Mouse (Mus musculus): ENCODE measurements at regions not wholly inside any gene's neighbourhood (a gene's known extent, or its start where the extent isn't known, plus 50 kb on each side); places are given as distances from the start of the nearest gene placed in this dataset.

DNA sequence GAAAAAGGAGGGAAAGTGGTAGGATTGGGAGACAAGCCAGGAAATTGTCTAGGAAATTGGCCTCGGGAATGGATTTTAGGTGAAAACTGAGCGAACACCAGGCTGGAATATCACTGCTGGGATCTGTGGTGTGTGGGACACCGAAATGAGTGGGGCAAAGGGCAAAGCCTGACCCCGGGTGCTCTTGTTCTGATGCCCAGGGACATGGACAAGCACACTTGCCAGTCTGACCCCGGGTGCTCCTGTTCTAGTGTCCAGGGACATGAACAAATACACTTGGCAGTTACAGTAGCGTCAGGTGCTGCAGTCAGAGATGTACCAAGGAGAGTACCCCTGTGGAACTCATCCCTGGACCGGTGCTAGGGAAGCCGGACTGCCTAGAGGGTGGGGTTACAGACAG lies 354.4 kb downstream of the Foxo1 start:
- Histone ChIP-seq H3K27ac (no peak overlapping the region), H3K9ac (no peak overlapping the region), H3K4me3 (replicated peaks) (no peak overlapping the region), H3K4me1 (no peaks in the 10 kb centered on the region), H3K36me3 (no peaks in the 10 kb centered on the region), H3K27me3 (no peaks in the 10 kb centered on the region), H3K9me3 (replicated peaks) (no peaks in the 10 kb centered on the region), H3K4me2 (no peak overlapping the region)
- ATAC-seq (replicated peaks; ENCODE audit: low FRiP score) = no peak
- 89% methylated on average over 8 of the region's 8 CpGs for WGBS

DNA sequence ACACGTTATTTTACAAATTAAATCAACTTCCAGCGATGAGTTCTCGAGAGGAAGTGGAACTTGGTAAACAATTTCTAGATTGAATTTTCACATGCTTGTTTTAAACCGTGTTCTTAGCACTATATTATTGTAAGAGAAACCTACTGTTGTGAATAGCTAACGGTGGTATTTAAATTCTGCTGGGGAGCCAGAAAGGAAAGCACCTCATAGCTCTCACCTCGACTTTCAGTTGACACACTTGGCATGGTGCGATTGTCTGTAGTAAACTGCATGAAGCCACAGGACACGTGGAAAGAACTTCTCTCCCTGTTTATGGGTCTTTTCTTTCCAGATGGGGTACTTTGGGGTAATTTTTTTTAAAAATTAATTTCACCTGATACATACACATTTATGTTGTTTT lies 353.8 kb downstream of the Foxo1 start:
- WGBS = 86% methylated on average over 8 of the region's 8 CpGs
- Histone ChIP-seq H3K9me3 (replicated peaks) (no peaks in the 10 kb centered on the region), H3K9ac (no peak overlapping the region), H3K4me3 (replicated peaks) (no peak overlapping the region), H3K36me3 (no peaks in the 10 kb centered on the region), H3K4me2 (no peak overlapping the region), H3K27ac (no peak overlapping the region), H3K27me3 (no peaks in the 10 kb centered on the region), H3K4me1 (no peaks in the 10 kb centered on the region)
- ATAC-seq (replicated peaks; ENCODE audit: low FRiP score) = no peak

DNA sequence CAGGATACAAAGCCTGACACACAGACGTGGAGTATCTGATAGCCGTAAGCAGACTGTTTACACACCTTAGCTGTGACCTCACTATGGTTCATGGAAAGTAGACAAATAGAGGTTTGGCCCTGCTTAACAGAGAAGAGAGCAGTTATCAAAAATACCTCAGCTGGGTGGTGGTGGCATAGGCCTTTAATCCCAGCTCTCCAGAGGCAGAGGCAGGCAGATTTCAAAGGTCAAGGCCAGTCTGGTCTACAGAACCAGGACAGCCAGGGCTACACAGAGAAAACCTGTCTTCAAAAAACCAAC lies 350.7 kb downstream of the Foxo1 start:
- Histone ChIP-seq H3K9ac (no peak overlapping the region), H3K27ac (no peak overlapping the region), H3K36me3 (no peaks in the 10 kb centered on the region), H3K9me3 (replicated peaks) (no peaks in the 10 kb centered on the region), H3K27me3 (no peaks in the 10 kb centered on the region; the same call in 1 of the 2 replicates), H3K4me2 (no peak overlapping the region), H3K4me3 (replicated peaks) (no peak overlapping the region), H3K4me1 (no peaks in the 10 kb centered on the region)
- WGBS = 83% methylated on average over 2 of the region's 2 CpGs
- ATAC-seq (replicated peaks; ENCODE audit: low FRiP score) = no peak

DNA sequence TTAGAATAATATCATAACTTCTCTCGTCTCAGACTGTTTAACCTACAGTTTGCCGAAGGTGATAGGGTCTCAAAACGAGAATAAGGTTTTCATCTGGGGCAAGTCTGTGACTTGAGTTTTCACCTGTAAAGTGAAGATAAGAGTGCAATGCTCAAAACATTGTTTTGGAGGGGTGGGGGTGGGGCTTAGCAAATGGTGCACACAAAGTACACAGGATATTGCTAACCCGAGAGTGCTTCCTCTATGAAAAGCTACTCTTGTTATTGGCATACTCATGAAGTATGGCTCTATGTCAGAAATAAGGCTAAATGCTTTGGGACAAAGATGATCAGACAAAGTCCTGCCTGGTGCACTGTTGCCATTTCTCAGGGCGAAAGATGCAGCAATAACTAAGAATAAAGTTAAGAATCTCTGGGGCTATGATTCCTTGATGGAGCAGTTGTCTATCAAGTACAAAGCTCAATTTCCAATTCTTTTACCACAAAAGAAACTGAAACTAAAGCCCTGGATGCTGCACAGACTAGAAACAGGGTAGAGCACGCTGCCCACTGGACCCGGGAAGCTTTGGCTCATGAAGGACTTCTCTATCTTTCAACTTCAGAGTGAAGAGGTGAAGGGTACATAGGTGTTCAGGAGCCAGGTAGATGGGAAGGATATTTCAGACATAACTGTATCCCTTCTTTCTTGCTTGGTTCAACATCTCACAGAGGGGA lies 350.2 kb downstream of the Foxo1 start:
- Histone ChIP-seq H3K4me2 (no peak overlapping the region), H3K4me3 (replicated peaks) (no peak overlapping the region), H3K9me3 (replicated peaks) (no peaks in the 10 kb centered on the region), H3K27me3 (no peaks in the 10 kb centered on the region; the same call in 1 of the 2 replicates), H3K27ac (no peak overlapping the region), H3K36me3 (no peaks in the 10 kb centered on the region), H3K4me1 (no peaks in the 10 kb centered on the region), H3K9ac (no peak overlapping the region)
- 76% methylated on average over 7 of the region's 7 CpGs for WGBS
- no peak for ATAC-seq (replicated peaks; ENCODE audit: low FRiP score)

DNA sequence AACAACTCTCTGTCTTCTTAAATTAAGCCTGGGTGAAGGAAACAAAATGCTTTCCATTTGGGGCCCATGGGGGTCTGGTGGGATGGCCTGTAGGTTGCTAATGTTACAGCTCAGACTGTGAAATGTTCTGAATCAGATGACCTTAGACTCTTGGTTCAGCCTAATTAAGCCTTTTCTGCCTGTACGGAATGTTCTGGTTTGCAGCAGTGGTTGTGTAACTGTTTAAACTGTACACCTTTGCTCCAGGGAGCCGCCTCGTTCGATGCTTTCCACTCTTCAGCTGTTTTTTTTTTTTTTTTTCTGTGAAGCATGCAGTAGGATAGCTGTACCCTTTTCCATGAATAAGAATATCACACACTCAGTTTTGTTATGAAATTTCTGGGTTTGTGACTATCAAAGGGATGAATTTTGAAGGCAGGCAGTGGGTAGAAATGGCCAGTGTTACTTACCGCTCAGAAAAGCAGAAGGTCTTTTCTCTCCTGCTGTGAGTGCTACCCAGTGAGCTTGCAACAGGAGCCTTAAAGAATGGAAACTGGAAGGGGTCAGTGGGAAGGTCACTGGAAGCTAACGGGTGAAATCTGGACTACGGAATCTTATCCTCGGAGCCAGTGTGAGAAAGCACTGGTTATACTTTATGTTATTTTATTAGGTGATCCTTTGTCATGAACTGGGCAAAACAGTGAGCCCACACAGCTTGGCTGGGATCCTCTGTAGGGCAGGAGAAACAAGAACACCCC lies 349.4 kb downstream of the Foxo1 start:
- Histone ChIP-seq H3K27ac (no peak overlapping the region), H3K27me3 (no peaks in the 10 kb centered on the region; the same call in 1 of the 2 replicates), H3K4me2 (no peak overlapping the region), H3K9me3 (replicated peaks) (no peaks in the 10 kb centered on the region), H3K4me1 (no peaks in the 10 kb centered on the region), H3K36me3 (no peaks in the 10 kb centered on the region), H3K4me3 (replicated peaks) (no peak overlapping the region), H3K9ac (no peak overlapping the region)
- 43% methylated on average over 8 of the region's 8 CpGs for WGBS
- ATAC-seq (replicated peaks; ENCODE audit: low FRiP score) = no peak

DNA sequence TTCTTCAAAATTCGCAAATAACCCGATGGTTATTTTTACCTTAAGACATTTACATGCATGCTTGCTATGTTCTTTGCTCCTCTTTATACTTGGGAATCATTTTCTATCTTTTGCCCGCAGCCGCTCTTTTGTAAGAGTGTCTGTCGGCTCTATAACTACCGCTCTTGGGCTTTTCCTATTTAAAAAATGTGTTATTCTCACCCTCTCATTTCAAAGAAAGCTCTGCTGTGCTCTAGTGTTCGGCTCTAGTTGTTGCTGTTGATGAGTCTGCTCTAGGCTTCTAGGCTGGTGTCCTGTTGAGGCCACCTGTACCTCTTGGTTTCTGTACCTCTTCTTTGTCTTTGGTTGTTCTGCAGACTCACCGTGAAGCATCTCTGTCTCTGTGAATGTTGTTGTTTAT lies 343.7 kb downstream of the Foxo1 start:
- Histone ChIP-seq H3K27me3 (no peaks in the 10 kb centered on the region; the same call in 1 of the 2 replicates), H3K4me3 (replicated peaks) (no peak overlapping the region), H3K4me2 (no peak overlapping the region), H3K4me1 (no peaks in the 10 kb centered on the region), H3K9me3 (replicated peaks) (no peaks in the 10 kb centered on the region), H3K9ac (no peak overlapping the region), H3K36me3 (no peaks in the 10 kb centered on the region), H3K27ac (no peak overlapping the region)
- ATAC-seq (replicated peaks; ENCODE audit: low FRiP score) = no peak
- WGBS = 92% methylated on average over 8 of the region's 8 CpGs

DNA sequence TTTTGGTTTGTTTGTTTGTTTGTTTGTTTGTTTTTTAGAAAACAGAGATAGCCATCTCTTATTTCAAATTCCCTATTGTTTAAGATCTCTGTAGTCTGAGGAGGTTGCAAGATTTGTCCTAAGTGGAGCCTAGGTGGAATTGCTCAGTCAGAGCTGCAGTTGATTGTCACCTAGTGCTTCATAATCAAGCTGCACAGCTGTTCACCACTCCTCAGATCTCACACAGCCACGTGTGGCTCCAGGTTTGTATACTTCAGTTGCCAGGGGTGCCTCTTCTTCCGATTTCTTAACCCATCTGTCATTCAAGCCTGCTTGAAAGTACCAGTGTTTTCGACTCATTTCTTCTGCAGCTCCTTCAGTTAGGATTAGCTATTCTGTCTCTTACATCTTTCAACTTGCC lies 342.3 kb downstream of the Foxo1 start:
- no peaks in the 10 kb centered on the region for H3K9me3 ChIP-seq (replicated peaks)
- H3K36me3 ChIP-seq = no peaks in the 10 kb centered on the region
- no peak overlapping the region for H3K27ac ChIP-seq
- ATAC-seq (replicated peaks; ENCODE audit: low FRiP score) = no peak
- WGBS = 65% methylated on average over 3 of the region's 3 CpGs
- no peaks in the 10 kb centered on the region for H3K4me1 ChIP-seq
- no peaks in the 10 kb centered on the region for H3K27me3 ChIP-seq
- no peak overlapping the region for H3K4me2 ChIP-seq
- no peak overlapping the region for H3K4me3 ChIP-seq (replicated peaks)
- H3K9ac ChIP-seq = no peak overlapping the region

DNA sequence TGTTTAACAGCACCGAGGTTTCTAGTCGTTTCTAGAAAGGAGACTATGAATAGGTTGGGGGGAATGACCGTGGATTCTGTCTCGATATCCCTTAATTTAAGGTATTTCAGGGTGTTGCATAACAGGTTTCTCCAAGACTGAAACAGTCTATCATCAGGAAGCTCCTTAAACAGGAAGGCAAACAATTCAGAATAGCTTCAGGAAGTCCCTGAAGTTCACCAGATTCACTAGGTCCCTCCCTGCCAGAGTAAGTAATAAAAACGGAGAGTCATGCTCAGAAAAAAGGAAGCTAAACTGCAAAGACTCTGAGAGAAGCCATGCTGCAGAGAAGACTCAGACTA lies 339.9 kb downstream of the Foxo1 start:
- H3K4me3 ChIP-seq (replicated peaks) = no peak overlapping the region
- H3K4me2 ChIP-seq = no peak overlapping the region
- H3K9ac ChIP-seq = no peak overlapping the region
- ATAC-seq (replicated peaks; ENCODE audit: low FRiP score) = no peak
- H3K27ac ChIP-seq = no peak overlapping the region
- no peaks in the 10 kb centered on the region for H3K4me1 ChIP-seq
- 93% methylated on average over 5 of the region's 5 CpGs for WGBS
- H3K9me3 ChIP-seq (replicated peaks) = no peaks in the 10 kb centered on the region
- no peaks in the 10 kb centered on the region for H3K27me3 ChIP-seq
- H3K36me3 ChIP-seq = no peaks in the 10 kb centered on the region

DNA sequence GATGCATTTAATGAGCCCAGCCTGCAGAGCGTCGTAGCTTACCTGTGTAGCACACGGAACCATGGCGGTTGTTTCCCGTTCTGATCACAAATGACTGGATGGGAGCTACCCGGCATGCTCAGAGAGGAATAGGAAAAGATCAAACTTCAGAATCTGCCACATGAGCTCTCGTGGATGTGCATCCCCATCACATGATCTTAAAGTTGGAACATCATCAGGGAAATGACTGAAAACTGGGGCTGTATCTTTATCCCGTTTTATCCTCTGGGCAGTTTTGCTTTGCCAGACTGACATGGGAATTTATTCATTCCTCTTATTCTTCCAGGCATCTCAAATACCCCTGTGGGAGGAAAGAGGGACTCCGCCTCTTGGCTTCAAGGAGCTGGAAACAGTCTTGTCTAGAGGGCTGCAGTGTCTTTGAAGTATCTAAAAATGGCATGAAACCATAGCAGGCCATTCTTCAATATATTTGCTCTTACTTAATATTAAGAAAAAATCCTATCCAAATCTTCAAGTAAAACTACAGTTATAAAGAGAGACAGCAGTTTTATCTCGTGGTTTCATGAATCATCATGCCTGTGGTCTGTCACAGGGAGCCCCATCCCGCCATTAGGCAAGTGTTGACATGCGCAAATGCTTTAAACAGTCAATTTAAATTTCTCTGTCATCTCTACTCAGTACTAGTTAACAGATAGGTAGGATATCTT lies 339.4 kb downstream of the Foxo1 start:
- Histone ChIP-seq H3K27ac (no peak overlapping the region), H3K4me3 (replicated peaks) (no peak overlapping the region), H3K4me2 (no peak overlapping the region), H3K9me3 (replicated peaks) (no peaks in the 10 kb centered on the region), H3K27me3 (no peaks in the 10 kb centered on the region), H3K4me1 (no peaks in the 10 kb centered on the region), H3K9ac (no peak overlapping the region), H3K36me3 (no peaks in the 10 kb centered on the region)
- WGBS = 87% methylated on average over 12 of the region's 12 CpGs
- ATAC-seq (replicated peaks; ENCODE audit: low FRiP score) = no peak

DNA sequence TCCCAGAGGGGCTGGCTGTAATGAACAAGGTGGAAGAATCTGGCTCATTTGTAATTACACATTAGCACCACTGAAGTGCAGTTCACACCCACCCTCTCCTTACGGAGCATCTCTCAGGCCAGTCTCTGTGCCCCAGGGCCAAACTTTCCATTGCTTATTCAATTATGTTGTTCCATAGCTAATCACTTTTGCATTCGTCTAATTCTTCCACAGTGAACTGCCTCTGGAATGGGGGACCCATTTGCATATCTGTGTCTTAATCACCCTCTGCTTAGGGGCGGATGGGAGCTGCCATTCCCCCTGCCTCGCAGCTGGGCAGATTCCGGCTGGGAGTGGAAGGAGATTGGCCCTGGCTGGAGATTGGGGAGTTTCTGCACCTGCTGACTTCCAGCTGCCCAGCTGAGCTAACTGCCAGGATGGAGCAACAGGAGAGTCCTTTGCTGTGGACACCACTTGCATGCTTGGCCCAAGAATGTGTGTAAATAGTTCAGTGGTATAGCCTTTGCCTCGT lies 337.2 kb downstream of the Foxo1 start:
- no peaks in the 10 kb centered on the region for H3K9me3 ChIP-seq (replicated peaks)
- H3K4me1 ChIP-seq = no peaks in the 10 kb centered on the region
- ATAC-seq (replicated peaks; ENCODE audit: low FRiP score) = no peak
- H3K4me3 ChIP-seq (replicated peaks) = no peak overlapping the region
- H3K36me3 ChIP-seq = no peaks in the 10 kb centered on the region
- 52% methylated on average over 6 of the region's 6 CpGs for WGBS
- H3K27ac ChIP-seq = no peak overlapping the region
- H3K9ac ChIP-seq = no peak overlapping the region
- H3K4me2 ChIP-seq = no peak overlapping the region
- H3K27me3 ChIP-seq = no peaks in the 10 kb centered on the region

DNA sequence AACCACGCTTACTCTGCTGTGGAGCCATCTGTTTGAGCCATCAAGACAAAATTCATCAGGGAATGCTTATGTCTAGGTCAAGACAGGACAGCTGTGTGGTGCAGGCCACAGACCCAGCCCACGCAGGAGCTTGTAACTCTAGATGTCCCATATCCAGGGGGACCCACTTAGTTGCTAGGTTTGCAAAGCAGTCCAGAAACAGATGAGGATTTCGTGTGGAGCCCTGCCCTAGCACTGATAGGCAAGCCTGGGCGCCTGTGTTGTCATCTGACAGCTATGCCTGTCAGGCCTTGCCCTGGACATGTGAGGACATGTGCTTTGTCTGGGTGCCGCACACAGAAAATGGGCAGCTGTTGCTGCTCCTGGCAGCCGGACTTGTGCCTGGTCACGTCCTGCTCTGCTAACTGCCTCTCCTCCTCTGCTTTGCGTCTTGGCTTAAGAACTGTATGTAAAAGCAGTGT lies 335.1 kb downstream of the Foxo1 start:
- Histone ChIP-seq H3K4me2 (no peak overlapping the region), H3K4me1 (no peaks in the 10 kb centered on the region), H3K9me3 (replicated peaks) (no peaks in the 10 kb centered on the region), H3K27me3 (no peaks in the 10 kb centered on the region), H3K27ac (no peak overlapping the region), H3K36me3 (no peaks in the 10 kb centered on the region), H3K4me3 (replicated peaks) (no peak overlapping the region), H3K9ac (no peak overlapping the region)
- WGBS = 50% methylated on average over 8 of the region's 8 CpGs
- peak; percentile 54; the same call in 1 of the 2 replicates for ATAC-seq (replicated peaks; ENCODE audit: low FRiP score)

DNA sequence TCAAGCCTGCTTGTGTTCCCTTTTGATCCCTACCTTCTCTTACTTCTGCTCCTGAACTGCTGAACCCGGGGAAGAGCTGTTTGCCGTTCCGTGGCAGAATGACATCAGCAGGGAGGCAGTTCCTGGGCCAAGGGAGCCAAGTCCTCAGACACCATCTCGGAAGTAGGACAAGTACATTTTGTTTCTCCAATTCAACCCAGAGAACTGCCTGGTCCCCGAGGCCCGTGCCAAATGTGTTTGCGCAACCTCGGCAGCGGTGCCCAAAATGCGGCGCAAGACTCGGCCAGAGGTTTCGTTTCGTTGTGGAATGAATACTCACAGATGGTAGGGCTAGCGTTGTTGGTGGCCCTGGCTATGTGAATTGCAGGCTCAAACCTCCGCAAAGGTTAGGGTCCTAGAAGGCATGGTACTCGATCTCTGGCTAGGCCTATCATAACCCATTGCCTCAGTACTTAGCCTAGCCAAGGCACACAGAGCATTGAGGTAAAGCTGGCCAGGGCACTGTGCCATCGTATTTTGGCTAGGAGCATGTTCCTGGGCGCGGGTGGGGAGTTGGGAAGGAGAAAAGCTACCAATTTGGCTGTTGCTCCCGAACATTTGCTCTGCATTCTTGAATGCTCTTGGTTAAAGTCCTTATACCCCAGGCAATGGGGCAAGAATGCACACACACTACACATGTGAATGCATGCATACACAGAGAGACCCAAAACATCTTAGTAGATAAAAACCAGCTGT lies 333.0 kb downstream of the Foxo1 start:
- no peak overlapping the region for H3K4me2 ChIP-seq
- ATAC-seq (replicated peaks; ENCODE audit: low FRiP score) = no peak
- WGBS = 92% methylated on average over 21 of the region's 21 CpGs

More for the DNA sequence above, 333.0 kb downstream of the Foxo1 start:
- Histone ChIP-seq H3K36me3 (no peaks in the 10 kb centered on the region), H3K9ac (no peak overlapping the region), H3K27me3 (no peaks in the 10 kb centered on the region), H3K9me3 (replicated peaks) (no peaks in the 10 kb centered on the region), H3K27ac (no peak overlapping the region), H3K4me1 (no peaks in the 10 kb centered on the region), H3K4me3 (replicated peaks) (no peak overlapping the region)
